Mouse (Mus musculus): ENCODE measurements around the gene Ybx3. TPM values are rescaled to one million over a fixed set of nuclear protein-coding genes. Genes with fewer than 3 reads are reported as not detected.

The Ybx3 gene
- polyA plus RNA-seq (2012; ENCODE audit: insufficient read depth, insufficient read length, missing spikeins) = 148 and 154 TPM in 2 replicates

DNA sequence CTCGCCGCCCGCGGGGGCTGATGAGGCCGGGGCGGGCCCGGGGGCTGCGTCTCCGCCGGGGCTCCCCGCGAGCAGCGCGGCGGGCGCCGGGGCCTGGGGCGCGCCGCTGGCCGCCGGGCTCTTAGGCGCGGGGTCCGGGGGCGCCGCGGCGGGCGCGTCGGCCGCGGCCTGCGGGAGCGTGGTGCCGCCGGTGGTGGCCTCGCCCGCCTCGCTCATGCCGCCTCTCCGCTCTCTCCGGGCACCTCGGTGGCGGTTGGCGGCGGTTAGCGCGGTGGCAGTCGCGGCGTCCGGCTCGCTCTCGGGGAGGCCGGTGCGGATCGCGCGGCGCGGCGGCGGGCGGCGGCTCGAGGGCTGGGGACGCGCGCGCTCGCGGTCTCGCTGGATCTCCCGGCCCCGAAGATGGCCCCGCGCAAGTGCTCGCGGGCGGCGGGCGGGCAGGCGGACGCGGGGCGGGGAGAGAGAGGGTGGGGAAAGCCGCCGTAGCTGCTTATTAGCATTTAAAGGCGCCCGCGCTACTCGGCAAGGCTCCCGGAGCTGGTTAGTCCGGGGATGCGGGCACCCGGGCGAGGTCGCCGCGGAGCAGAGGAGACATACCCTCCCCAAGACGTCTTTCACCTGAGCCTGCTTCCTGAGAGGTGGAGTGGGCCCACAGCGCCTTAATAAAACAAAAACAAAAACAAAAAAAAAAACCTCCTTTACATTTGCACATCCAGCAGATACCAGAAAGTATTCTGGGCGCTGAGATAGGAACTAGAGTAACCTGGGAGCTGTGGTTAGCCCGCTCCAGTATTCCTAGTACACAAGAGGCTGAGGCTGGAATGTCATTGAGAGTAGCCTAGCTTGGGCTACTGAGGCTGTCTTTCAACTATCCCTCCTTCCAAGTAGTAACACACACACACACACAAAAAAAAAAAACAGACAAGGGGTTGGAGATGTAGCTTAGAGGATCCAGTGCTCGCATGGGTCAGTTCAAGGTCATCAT is at the start of gene Ybx3:
Gene Ybx3 (minus strand): TSS at position 437 of the 982 bp plus-strand sequence.
- peak within 1 kb of the TSS; percentile 82 for H3K4me3 ChIP-seq (ENCODE audit: insufficient read depth, low read depth, low read length)
- peaks cover 4% of the 10 kb centered on the region; the same call in 1 of the 2 replicates for H3K4me1 ChIP-seq (ENCODE audit: control insufficient read depth, insufficient read depth, insufficient read length, low read length)
- H3K27ac ChIP-seq (replicated peaks; ENCODE audit: low read depth, low read length) = peak within 1 kb of the TSS; percentile 73

DNA sequence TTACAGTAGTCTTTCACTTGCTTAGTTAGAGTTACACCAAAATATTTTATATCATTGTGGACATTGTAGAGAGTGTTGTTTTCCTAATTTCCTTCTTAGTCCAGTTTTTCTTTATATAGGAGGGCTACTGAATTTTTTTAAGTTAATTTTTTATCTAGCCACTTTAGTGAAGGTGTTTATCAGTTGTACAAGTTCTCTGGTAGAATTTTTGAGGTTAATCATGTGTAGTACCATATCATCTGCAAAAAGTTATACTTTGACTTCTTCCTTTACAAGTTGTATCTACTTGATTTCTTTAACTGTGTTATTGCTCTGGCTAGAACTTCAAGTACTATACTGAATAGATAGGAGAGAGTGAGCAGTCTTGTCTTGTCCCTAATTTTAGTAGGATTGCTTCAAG is 48.4 kb upstream of the Ybx3 start:
- H3K4me3 ChIP-seq (ENCODE audit: insufficient read depth, low read depth, low read length) = no peak overlapping the region
- no peaks in the 10 kb centered on the region for H3K4me1 ChIP-seq (ENCODE audit: control insufficient read depth, insufficient read depth, insufficient read length, low read length)
- no peak overlapping the region for H3K27ac ChIP-seq (replicated peaks; ENCODE audit: low read depth, low read length)

DNA sequence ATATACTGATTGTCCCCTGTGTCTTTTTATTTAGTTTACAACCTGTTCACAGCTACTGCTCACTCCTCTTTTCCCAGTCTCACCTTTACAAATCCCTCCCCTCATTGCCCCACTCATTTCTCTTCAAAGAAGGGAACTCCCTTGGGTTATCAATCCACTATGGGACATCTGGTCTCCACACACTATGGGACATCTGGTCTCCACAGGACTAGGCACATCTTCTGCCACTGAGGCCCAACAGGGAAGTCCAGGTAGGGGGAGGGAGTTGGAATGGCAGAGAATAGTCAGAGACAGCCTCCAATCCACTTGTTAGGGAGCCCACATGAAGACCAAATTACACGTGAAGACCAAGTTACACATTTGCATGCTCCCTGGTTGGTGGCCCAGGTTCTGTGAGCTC is 45.8 kb upstream of the Ybx3 start:
- Histone ChIP-seq H3K4me3 (ENCODE audit: insufficient read depth, low read depth, low read length) (no peak overlapping the region), H3K27ac (replicated peaks; ENCODE audit: low read depth, low read length) (no peak overlapping the region), H3K4me1 (ENCODE audit: control insufficient read depth, insufficient read depth, insufficient read length, low read length) (no peaks in the 10 kb centered on the region)

DNA sequence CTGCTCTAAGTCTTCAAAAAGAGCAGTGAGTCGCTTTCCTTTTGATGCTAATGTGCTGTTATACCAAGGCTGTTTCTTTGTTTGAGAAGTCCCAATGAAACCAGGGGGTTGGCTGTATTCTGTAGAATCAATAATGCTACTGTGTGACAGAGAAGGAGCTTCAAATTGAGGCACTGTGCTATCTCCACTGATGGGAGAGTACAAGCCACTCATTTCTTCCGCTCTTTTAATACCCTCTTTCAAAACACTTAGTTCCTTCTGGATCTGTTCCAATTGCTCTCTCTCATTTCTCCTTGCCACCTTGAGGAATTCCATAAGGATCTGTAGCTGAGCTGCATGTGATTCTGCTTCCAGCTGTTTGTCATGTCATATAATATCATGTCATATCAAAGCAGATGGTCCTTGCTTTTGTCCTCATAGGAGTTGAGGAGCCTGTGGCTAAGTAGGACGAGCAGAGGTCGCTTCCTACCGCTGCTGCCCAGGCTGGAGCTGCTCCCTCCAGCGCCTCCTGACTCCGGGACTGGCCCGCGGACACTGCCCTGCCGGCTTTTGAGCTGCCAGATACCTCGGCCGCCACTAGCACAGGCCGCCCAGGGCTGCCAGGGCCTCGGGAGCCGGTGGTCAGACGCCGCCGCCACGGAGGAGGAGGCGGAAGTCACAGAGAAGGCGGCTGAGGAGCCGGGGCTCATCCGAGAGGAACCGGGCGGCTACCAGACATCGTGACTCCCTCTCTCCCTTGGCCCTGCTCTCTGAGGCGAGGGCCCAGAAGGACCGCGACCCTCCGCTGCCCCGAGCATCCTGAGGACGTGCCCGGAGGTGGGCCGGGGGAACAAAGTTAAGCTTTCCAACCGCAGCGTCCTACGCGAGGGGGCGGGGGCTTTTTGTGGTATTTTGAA is 45.1 kb upstream of the Ybx3 start:
- no peak overlapping the region for H3K27ac ChIP-seq (replicated peaks; ENCODE audit: low read depth, low read length)
- no peaks in the 10 kb centered on the region for H3K4me1 ChIP-seq (ENCODE audit: control insufficient read depth, insufficient read depth, insufficient read length, low read length)
- peak overlapping the region; percentile 47 for H3K4me3 ChIP-seq (ENCODE audit: insufficient read depth, low read depth, low read length)

DNA sequence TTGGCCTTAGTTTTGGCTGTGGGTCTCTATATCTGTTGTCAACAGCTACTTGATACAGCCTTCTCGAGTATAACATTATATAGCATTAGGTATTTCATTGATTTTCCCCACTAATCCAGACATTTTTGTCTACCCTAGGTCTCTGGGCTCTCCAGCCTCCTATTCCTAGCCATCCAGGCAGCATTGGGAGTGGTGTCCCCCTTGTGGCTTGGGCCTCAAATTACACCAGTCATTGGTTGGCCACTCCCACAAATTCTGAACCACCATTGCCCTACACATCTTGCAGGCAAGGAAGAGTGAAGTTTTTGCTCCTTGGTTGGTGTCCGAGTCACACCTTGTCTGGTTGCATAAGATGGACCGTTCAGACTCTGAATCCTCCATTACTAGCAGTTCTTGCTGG is 33.3 kb upstream of the Ybx3 start:
- Histone ChIP-seq H3K27ac (replicated peaks; ENCODE audit: low read depth, low read length) (no peak overlapping the region), H3K4me1 (ENCODE audit: control insufficient read depth, insufficient read depth, insufficient read length, low read length) (no peaks in the 10 kb centered on the region)

DNA sequence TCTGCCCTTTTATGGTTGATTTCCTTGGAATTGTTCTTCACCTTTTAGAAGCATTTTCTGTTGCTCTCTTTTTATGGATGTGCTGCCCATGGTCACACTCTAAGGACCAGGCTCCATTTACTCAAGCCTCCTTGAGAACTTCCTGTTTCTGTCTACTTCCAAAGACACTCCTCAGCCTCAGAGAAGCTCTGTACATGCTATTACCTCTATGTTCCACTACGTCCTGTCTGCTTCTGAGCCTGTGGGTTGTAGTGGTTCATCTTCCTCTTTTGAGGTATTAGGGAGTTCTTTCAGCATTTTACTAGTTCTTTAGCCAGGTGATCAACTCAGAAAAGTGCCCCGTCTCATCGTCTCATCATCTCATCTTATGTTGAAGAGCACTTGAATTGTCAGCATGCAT is 31.3 kb upstream of the Ybx3 start:
- Histone ChIP-seq H3K4me1 (ENCODE audit: control insufficient read depth, insufficient read depth, insufficient read length, low read length) (no peaks in the 10 kb centered on the region), H3K4me3 (ENCODE audit: insufficient read depth, low read depth, low read length) (no peak overlapping the region), H3K27ac (replicated peaks; ENCODE audit: low read depth, low read length) (no peak overlapping the region)

More for the DNA sequence above, 33.3 kb upstream of the Ybx3 start:
- H3K4me3 ChIP-seq (ENCODE audit: insufficient read depth, low read depth, low read length) = no peak overlapping the region

DNA sequence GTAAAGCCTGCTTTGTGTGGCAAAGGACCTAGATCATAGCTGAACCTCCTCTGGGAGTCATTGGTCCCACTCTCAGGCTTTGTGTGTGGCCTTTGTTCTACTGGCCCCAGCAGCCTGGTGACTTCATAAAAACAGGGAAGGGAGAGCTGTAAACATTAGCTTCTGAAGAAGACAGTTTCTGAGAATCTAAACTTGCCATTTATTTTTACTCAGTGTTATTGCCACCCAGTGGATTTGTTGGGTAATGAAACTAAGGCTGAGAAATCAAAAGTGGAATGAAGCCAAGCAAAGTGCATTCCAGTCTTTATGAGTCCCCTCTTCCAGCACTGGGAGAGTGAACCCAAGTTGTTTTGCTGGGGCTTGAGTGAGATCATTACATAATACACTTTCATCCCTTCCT is 30.5 kb upstream of the Ybx3 start:
- Histone ChIP-seq H3K27ac (replicated peaks; ENCODE audit: low read depth, low read length) (no peak overlapping the region), H3K4me3 (ENCODE audit: insufficient read depth, low read depth, low read length) (no peak overlapping the region), H3K4me1 (ENCODE audit: control insufficient read depth, insufficient read depth, insufficient read length, low read length) (no peaks in the 10 kb centered on the region)

DNA sequence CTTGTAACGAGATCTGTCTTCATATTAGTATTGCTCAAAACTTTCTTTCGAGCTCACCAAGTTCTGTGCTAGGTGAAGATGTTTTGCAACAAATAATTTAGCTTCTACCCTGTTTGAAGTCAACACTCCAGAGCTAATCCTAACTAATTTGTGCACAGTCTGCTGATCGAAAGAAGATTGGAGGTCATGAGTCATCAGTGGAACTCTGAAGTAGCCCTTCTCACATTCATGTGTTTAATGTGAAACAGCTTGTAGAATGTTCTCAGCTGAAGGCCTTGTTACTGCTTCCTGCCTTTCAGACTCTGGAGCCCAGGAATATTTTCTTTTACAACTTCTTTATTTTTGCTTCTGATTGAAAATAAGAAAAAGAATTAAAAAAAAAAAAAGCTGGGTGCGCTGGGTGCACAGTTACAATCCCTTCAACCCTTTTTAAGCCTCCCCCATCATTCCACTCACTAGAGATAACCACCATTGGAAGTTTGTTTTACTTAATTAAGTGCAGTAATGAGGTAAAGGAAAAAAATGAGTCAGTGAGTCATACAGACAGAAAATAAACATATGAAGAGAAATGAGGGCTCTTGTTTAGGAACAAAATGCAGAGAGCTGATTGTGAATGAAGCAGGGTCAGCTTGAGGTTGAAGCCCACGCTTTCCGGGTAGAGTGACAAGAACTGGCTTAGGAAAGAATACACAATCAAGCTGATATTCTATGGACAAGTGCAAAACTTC is 23.0 kb upstream of the Ybx3 start:
- H3K4me3 ChIP-seq (ENCODE audit: insufficient read depth, low read depth, low read length) = no peak overlapping the region
- H3K4me1 ChIP-seq (ENCODE audit: control insufficient read depth, insufficient read depth, insufficient read length, low read length) = peaks cover 2% of the 10 kb centered on the region; the same call in 1 of the 2 replicates
- H3K27ac ChIP-seq (replicated peaks; ENCODE audit: low read depth, low read length) = no peak overlapping the region

DNA sequence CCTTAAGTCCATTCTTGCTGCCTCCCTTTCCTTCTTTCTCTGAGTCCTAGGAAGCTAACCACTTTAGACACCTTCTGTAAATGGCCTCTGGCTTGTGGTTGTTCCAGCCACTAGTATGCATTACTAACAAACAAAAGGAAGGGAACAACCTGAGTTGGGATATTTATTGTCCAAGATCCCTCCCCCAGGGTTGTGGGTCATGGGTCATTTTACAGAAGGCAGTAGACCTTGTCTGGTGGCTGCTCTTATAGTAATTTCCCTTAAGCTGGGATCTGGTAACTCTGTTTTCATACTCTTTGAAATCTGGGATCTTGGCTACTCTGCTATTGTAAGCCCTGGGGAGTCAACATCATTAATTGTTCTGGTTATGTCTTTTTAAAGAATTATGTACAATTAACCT is 18.7 kb upstream of the Ybx3 start:
- Histone ChIP-seq H3K4me1 (ENCODE audit: control insufficient read depth, insufficient read depth, insufficient read length, low read length) (peaks cover 1% of the 10 kb centered on the region; the same call in 1 of the 2 replicates), H3K27ac (replicated peaks; ENCODE audit: low read depth, low read length) (no peak overlapping the region), H3K4me3 (ENCODE audit: insufficient read depth, low read depth, low read length) (no peak overlapping the region)

DNA sequence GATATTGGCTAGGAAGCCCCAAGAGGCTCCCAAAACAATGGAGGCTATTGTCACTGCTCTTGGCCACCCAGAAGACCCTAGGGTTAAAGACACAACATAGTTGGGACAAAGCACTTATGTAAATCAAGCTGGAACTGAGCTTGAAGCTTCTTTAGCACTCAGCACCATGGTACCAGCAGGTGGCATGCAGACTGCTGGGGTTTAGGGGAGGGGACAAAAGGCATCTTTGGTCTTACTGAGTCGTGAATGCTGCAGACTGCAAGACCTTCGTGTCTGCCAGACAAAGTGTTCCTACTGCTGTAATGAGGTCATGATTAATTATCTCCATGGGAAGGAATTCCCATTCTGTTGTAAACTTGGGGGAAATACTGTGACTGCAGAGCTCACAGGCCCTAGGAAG is 17.6 kb upstream of the Ybx3 start:
- Histone ChIP-seq H3K4me1 (ENCODE audit: control insufficient read depth, insufficient read depth, insufficient read length, low read length) (no peaks in the 10 kb centered on the region), H3K4me3 (ENCODE audit: insufficient read depth, low read depth, low read length) (no peak overlapping the region), H3K27ac (replicated peaks; ENCODE audit: low read depth, low read length) (no peak overlapping the region)

DNA sequence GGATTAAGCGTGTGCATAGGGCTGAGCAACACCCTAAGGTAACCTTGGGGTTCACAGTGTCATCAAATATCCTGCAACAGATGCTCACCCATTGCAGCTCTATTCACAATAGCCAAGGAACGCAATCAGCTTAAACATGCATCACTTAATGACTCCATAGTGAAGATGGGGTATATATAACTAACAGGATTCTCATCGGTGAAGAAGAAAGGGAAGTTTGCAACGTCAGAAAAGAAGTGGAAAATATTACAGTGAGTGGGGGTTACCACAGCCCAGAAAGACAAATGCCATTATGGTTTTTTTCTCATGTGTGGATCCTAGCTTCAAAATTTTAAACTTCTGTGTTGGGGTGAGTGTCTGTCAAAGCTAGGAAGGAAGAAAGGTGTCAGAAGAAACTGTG is 16.9 kb upstream of the Ybx3 start:
- H3K4me1 ChIP-seq (ENCODE audit: control insufficient read depth, insufficient read depth, insufficient read length, low read length) = no peaks in the 10 kb centered on the region
- H3K4me3 ChIP-seq (ENCODE audit: insufficient read depth, low read depth, low read length) = no peak overlapping the region
- no peak overlapping the region for H3K27ac ChIP-seq (replicated peaks; ENCODE audit: low read depth, low read length)

DNA sequence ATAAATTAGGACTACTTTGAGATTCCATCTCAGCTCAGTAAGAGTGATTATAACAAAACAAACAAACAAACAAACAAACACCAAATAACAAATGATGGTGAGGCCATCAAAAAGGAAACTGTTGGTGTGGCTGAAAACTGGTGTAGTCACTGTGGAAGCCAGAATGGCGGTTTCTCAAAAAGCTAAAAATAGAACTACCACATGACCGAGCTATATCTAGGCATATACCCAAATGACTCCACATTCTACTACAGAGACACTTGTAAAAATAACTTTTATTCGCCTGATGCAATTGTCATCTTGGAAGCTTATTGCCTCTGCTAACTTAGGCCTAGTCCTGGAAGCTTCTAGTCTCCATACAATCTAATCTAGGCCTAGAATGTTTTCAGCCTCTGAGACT is 16.0 kb upstream of the Ybx3 start:
- no peaks in the 10 kb centered on the region for H3K4me1 ChIP-seq (ENCODE audit: control insufficient read depth, insufficient read depth, insufficient read length, low read length)
- no peak overlapping the region for H3K27ac ChIP-seq (replicated peaks; ENCODE audit: low read depth, low read length)
- H3K4me3 ChIP-seq (ENCODE audit: insufficient read depth, low read depth, low read length) = no peak overlapping the region

DNA sequence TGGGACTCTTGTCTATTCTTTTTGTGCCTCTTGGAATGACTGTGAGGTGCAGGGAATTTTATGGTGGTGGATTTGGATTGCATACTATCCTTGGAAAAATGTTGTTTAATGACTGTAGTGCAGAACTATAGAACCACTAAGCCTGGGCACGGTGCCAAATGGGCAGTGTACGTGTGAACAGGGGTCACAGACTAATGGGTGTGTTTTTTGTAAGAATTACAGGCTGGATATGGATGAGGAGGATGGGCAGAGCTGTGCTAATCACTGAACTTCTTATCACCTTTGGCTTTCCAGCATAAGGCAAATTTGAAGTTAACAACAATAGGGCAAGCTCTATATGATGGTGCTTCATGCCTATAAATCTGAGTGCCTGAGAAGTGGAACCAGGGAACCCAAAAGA is 14.8 kb upstream of the Ybx3 start:
- Histone ChIP-seq H3K27ac (replicated peaks; ENCODE audit: low read depth, low read length) (no peak overlapping the region), H3K4me1 (ENCODE audit: control insufficient read depth, insufficient read depth, insufficient read length, low read length) (no peaks in the 10 kb centered on the region), H3K4me3 (ENCODE audit: insufficient read depth, low read depth, low read length) (no peak overlapping the region)

DNA sequence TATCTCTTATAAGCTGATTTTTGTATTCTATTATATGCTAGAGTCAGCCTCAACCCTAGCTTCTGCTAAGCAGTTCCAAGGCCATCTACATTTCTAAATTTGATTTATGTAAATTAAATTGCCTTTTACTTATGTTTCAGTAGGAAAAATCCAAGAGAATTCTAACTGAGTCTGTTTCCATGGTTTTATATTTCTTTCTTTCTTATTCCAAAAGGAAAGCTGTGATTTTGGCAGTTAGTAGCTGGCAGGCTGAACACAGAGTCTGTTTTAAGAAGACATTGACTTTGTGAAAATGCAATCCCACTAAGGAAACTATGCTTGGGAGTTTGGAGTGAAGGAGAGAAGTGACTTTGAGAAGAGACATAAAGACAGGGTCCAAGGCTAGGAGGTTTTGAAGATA is 14.3 kb upstream of the Ybx3 start:
- Histone ChIP-seq H3K4me3 (ENCODE audit: insufficient read depth, low read depth, low read length) (no peak overlapping the region), H3K27ac (replicated peaks; ENCODE audit: low read depth, low read length) (no peak overlapping the region), H3K4me1 (ENCODE audit: control insufficient read depth, insufficient read depth, insufficient read length, low read length) (no peaks in the 10 kb centered on the region)

DNA sequence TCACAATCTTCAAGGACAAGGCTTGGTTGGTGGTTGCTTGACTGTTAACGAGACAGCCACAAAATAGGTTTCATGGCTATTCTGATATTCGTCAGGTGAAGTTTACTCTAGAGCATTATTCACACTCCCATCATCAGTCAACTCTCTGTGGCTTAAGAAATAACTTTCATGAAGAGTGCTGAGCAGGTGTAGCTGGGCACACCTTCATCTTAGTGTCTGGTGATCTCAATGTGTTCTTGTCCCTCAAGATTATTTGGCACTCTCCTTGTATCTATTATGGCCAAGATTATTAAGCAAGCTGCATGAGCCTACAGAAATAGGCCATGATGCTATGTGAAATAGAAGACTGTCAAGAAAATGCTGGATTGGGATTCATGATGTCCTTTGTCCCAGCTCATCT is 13.0 kb upstream of the Ybx3 start:
- Histone ChIP-seq H3K4me1 (ENCODE audit: control insufficient read depth, insufficient read depth, insufficient read length, low read length) (no peaks in the 10 kb centered on the region), H3K4me3 (ENCODE audit: insufficient read depth, low read depth, low read length) (no peak overlapping the region), H3K27ac (replicated peaks; ENCODE audit: low read depth, low read length) (no peak overlapping the region)
